Mouse (Mus musculus) brain, embryonic 14.5 days (tissue): ENCODE measurements at regions not wholly inside any gene's neighbourhood (a gene's known extent, or its start where the extent isn't known, plus 50 kb on each side); places are given as distances from the start of the nearest gene placed in this dataset.

ENCODE experiments used
- CTCF ChIP-seq: fragments of 200-500 bp; IDR thresholded peaks from 2 replicates; pipeline ENCODE4 v1.5.1; 2012; ENCODE audit warnings: inconsistent platforms, mild to moderate bottlenecking, moderate library complexity, borderline replicate concordance; ENCODE audit not compliant: insufficient read depth, insufficient read length; ENCODE audit errors: extremely low read depth
- POLR2A ChIP-seq: fragments of 200-500 bp; IDR thresholded peaks from 2 replicates; pipeline ENCODE4 v1.6.1; 2012; ENCODE audit warnings: mild to moderate bottlenecking, inconsistent platforms, borderline replicate concordance; ENCODE audit not compliant: poor library complexity, insufficient read depth, insufficient read length, severe bottlenecking; ENCODE audit errors: extremely low read depth

- TF ChIP-seq CTCF (no peak), POLR2A (no peak)
Measured at GRCm38 (mm10) chrX:19237048-19237737, 243.9 kb downstream of the Tex13c3 start.
